Mouse (Mus musculus): ENCODE results near the gene Tpgs1.
"Not testable (repeated sequence)": the region's sequence is repeated elsewhere in the genome, so short reads cannot be mapped to it uniquely, and the experiment has no call there.

Tpgs1 gene

GRCm38 (mm10) chr10:79688720-79689119 lies 19.6 kb downstream of the Tpgs1 start, which contains the start of gene Gzmm:
Gene Gzmm (plus strand): TSS chr10:79689020.
- no peak for ATAC-seq (ENCODE audit: insufficient number of reproducible peaks, low FRiP score, low TSS enrichment)

- no peak for ATAC-seq (ENCODE audit: insufficient number of reproducible peaks, low FRiP score, low TSS enrichment)
Measured at GRCm38 (mm10) chr10:79689178-79689577, 20.0 kb downstream of the Tpgs1 start.

DNA sequence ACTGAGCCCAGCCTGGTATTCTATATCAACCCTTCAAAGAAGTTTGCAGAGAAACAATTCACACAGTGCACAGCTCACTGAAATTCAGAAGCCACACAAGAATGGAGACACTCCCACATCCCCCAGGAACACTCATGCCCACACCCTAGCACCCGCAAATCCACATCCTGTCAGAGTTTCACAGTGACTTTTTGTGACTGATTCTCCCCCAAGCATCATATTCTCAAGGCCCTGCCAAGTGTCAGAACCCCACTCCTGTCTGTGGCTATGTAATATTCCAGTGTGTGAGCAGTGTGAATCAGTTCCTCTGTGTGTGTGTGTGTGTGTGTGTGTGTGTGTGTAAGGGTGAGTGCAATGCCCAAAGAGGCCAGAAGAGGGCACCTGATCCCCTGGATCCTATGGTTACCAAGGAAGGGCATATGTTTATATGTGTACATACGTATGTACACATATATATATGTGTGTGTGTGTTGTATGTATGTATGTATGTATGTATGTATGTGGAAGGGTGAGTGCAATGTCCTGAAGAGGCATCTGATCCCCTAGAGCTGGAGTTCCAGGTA lies 22.9 kb downstream of the Tpgs1 start:
- ATAC-seq (ENCODE audit: insufficient number of reproducible peaks, low FRiP score, low TSS enrichment): no peak

DNA sequence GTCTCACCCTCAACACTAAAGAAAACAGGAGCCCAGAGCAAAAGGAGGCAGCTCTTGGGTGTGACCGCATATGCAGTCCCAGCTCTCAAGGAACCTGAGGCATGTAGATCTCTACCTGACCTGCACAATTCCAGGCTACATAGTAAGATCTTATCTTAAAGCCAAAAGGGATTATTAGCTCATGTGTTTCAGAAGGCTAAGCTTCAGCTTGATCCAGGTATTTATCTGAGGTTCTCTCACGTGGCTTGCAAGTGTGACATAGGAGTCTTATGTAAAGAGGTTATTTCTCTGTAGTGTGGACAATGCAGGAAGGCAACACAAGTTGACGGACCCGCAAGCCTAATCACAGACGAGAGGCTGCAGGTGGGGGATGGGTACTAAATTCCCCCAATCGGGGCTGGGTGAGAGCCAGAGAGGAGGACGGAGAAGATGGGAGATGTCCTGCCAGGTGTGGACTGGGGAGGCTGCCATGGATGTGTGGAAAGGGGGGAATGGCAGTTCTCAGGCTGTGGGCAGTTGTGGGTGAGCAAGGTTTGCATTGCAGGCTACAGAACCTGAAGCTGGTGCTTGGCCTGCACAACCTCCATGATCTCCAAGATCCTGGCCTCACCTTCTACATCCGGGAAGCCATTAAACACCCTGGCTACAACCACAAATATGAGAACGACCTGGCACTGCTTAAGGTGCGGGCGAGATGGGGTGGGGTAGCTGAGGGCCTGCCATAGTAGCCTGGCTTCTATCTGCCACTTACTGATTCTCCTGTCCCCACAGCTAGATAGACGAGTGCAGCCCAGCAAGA lies 24.6 kb downstream of the Tpgs1 start:
- no peak for ATAC-seq (ENCODE audit: insufficient number of reproducible peaks, low FRiP score, low TSS enrichment)

DNA sequence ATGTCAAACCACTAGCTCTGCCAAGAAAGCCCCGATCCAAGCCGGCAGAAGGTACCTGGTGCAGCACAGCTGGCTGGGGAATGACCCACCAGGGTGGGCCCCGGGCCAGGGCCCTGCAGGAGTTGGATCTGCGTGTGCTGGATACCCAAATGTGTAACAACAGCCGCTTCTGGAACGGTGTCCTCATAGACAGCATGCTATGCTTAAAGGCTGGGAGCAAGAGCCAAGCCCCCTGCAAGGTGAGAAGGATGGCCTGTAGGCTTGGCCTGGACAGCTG lies 25.1 kb downstream of the Tpgs1 start:
- ATAC-seq (ENCODE audit: insufficient number of reproducible peaks, low FRiP score, low TSS enrichment): no peak

- ATAC-seq (ENCODE audit: insufficient number of reproducible peaks, low FRiP score, low TSS enrichment): peak; percentile 66; the same call in 1 of the 2 replicates
Measured at GRCm38 (mm10) chr10:79695231-79696128, 26.3 kb downstream of the Tpgs1 start.

- ATAC-seq (ENCODE audit: insufficient number of reproducible peaks, low FRiP score, low TSS enrichment): no peak
Measured at GRCm38 (mm10) chr10:79696129-79696651, 27.0 kb downstream of the Tpgs1 start.

DNA sequence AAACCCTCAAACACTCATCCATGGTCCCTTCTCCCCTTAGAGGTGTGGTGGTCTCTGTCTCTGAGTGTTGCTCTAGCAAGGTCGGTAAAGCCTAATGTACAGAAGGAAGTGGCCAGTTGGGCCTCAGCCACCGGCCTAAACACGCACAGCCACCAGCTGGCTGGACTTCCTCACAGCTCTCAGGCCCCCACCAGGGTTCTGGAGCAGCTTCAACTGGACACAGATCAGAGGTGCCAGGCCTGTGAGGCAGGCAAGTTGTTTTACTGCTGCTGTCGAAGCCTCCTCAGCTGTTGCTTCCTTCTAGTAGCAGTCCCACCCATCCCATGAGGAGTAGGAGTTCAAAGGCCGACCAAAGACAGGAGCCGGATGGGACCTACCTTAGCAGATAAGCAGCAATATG lies 28.7 kb downstream of the Tpgs1 start:
- peak; percentile 60; the same call in 1 of the 2 replicates for ATAC-seq (ENCODE audit: insufficient number of reproducible peaks, low FRiP score, low TSS enrichment)

GRCm38 (mm10) chr10:79698459-79698858 lies 29.3 kb downstream of the Tpgs1 start:
- no peak for ATAC-seq (ENCODE audit: insufficient number of reproducible peaks, low FRiP score, low TSS enrichment)

- ATAC-seq (ENCODE audit: insufficient number of reproducible peaks, low FRiP score, low TSS enrichment): no peak
Measured at GRCm38 (mm10) chr10:79700676-79701075, 31.5 kb downstream of the Tpgs1 start.

- no peak for ATAC-seq (ENCODE audit: insufficient number of reproducible peaks, low FRiP score, low TSS enrichment)
Measured at GRCm38 (mm10) chr10:79701443-79702129, 32.4 kb downstream of the Tpgs1 start.

- ATAC-seq (ENCODE audit: insufficient number of reproducible peaks, low FRiP score, low TSS enrichment): not testable (repeated sequence)
Measured at GRCm38 (mm10) chr10:79702970-79703369, 33.8 kb downstream of the Tpgs1 start.

DNA sequence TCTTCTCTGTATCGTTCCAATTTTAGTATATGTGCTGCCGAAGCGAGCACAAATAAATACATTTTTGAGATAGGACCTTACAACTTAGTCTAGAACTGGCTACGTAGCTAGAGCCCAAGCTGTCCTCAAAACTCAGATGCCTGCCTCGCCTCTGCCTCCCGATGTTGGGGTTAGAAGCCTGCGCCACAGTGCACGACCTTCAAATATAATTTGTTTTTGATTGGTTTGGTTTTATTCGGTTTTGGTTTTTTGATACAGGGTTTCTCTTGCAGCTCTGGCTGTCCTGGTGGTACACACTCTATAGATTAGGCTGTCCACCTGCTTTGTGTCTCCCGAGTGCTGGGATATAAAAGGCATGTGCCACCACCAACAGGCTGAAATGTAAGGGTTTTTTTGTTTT lies 34.4 kb downstream of the Tpgs1 start:
- ATAC-seq (ENCODE audit: insufficient number of reproducible peaks, low FRiP score, low TSS enrichment): no peak

DNA sequence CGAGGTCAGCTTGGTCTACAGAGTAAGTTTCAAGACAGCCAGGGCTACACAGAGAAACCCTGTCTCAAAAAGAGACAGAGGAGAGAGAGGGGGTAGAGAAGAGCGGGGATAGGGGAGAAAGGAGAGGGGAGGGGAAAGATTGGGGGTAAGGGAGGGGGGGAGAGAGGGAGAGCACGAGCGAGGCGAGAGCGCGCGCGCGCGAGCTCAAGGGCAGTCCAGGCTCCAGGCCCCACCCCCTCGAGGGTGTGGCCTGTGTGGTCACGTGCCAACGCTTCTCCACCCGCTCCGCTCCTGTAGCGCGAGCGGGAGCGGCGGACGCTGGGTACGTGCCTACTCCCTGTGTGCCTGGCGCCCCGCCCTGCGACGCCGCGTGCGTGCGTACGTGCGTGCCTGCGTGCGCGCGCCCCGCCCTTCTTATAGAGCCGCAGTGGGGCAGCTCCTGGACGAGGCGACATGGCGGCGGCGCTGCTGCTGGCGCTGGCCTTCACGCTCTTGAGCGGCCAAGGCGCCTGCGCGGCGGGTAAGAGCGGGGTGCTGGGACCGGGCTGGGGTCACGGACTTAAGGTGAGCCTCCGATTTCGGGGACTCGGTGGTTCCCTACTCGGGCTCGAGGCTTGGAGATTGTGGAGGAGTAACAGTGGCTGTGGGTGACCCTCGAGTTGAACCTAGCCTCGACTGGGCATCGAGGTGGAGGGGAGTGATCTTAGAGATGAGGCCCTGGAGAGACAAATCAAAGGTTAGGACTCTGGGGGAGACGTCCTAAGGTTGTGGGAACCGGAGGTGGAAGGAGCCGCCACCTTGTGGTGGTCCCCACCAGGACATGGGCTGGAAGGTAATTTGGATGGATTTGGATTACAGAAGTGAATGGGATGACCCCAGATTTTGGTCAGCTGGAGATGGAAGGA lies 35.1 kb downstream of the Tpgs1 start, which contains the start of gene Bsg:
Bsg (plus strand) TSS at position 427 of the 905 bp plus-strand sequence.
- ATAC-seq (ENCODE audit: insufficient number of reproducible peaks, low FRiP score, low TSS enrichment): peak; percentile 66

DNA sequence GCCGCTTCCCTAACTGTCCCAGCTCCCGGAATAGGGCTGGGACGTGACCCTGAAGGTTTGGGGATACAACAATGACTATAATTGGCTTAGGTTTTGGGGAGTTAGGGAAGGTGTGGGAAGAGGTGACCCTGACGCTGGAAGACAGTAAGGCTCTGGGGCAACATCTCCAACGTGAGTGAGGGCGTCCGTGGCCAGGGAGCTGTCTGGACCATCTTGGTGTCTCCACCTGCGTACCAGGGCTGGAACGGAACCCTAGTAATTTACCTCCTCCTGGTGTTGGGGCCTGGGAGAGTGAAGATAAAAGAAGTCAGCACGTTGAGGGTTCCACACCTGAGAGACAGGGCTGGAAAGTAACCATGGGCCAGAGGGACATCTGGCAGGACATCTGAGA lies 35.8 kb downstream of the Tpgs1 start:
- ATAC-seq (ENCODE audit: insufficient number of reproducible peaks, low FRiP score, low TSS enrichment): no peak

DNA sequence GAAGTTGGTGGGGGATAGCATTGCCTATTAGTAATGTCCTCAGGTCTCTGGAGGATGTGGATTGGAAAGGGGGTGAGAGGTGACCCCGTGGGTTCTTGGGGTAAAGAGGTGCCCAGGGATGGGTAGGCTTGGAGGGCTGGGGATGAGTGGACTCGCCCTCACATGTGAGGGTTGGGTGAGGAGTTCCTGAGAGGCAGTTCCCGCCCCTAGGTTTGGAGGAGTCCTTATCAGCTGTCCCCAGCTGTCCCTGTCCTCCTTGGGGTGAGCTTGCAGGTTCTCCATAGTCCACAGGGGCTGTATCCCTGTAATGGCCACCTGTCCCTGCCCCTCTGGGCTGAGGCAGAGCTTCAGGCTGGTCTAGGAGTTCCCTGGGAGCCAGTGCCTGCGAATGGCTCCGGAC lies 36.8 kb downstream of the Tpgs1 start:
- ATAC-seq (ENCODE audit: insufficient number of reproducible peaks, low FRiP score, low TSS enrichment): no peak

DNA sequence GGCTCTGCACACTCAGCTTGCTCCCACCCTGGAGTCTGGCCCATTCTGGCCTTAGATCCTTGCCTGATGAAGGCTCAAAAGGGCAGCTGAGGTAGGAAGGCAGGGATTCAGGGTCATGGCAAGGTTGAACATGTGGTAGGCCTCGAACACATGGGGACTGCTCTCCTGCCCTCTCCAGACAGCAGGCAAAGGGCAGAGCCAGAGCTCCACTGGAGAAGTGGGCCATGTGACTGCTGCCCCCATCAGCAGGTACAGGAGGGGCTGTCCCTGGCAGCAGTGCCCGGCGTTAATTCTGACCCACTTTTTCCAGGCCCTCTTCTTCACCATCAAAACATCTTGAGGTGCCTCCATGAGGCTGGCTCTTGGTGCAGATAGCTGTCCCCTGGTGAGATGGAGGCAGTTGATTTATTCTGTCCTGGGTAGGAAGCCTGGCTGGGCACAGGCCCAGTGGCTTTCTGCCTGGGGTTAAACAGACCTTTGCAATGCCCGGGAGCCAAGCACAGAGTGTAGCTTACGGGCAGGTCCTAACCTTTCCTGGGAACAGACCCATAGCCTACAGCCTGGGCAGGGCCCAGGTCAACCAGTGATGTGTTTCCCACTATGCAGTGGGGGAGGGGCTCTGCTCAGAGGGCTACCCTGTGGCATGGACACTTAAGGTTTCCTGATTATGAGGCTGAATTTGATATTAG lies 37.4 kb downstream of the Tpgs1 start:
- no peak for ATAC-seq (ENCODE audit: insufficient number of reproducible peaks, low FRiP score, low TSS enrichment)

GRCm38 (mm10) chr10:79707162-79707561 lies 38.0 kb downstream of the Tpgs1 start:
- peak; percentile 27; the same call in 1 of the 2 replicates for ATAC-seq (ENCODE audit: insufficient number of reproducible peaks, low FRiP score, low TSS enrichment)

DNA sequence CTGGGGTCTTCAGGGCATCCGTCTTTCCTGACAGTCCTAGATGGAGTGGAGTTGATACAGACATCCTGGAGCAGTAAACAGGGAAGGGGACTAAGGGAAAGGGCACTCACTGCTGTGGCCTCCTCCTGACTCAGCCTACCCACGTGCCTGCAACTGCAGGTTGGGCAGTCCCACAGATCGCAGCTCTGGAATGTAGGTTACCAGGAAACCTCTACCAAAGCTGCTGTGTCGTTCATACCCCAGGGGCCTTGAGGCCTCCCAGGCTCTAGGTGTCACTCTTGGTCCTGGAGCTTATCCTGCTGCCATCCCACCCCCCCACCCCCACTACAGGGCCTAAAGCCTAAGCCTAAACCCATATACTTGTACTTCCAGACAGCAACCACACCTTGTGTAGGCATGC lies 38.6 kb downstream of the Tpgs1 start:
- no peak for ATAC-seq (ENCODE audit: insufficient number of reproducible peaks, low FRiP score, low TSS enrichment)

Measured in cerebellum, adult (tissue).